Mouse (Mus musculus) regulatory T cell (primary cell): ENCODE results near the gene Ppfia4.
"Not testable (repeated sequence)": the region's sequence is repeated elsewhere in the genome, so short reads cannot be mapped to it uniquely, and the experiment has no call there.

Source experiments
- in situ Hi-C: fragments of 300-600 bp; cut with MboI, MseI; formaldehyde crosslinking; loops from one replicate; pipeline ENCODE4 v1.15.1; 2025; ENCODE audit warnings: high pct_unique_total_duplicates

Ppfia4 gene

DNA sequence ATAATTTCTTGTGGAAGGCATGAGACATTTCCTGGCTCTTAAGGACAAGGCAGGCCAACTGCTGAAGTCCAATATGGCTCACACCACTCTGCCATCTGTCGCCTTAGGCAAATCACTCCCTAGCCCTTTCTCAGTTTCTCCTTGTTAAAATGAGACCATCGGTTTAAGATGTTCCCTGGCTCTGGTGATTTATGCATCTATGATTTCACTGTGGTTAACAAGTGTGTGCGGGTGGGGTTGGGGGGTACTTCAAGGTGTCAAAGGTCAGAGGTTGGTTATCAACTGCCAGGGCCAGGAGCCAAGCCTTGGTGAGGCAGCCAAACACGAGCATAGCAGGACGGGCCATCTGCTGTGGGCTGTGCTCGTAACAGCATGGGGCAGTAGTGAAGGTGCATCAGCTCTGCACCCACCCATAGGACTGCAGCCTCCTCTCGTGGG is 58.2 kb downstream of the Ppfia4 start:
- in situ Hi-C loops = no loop called here

DNA sequence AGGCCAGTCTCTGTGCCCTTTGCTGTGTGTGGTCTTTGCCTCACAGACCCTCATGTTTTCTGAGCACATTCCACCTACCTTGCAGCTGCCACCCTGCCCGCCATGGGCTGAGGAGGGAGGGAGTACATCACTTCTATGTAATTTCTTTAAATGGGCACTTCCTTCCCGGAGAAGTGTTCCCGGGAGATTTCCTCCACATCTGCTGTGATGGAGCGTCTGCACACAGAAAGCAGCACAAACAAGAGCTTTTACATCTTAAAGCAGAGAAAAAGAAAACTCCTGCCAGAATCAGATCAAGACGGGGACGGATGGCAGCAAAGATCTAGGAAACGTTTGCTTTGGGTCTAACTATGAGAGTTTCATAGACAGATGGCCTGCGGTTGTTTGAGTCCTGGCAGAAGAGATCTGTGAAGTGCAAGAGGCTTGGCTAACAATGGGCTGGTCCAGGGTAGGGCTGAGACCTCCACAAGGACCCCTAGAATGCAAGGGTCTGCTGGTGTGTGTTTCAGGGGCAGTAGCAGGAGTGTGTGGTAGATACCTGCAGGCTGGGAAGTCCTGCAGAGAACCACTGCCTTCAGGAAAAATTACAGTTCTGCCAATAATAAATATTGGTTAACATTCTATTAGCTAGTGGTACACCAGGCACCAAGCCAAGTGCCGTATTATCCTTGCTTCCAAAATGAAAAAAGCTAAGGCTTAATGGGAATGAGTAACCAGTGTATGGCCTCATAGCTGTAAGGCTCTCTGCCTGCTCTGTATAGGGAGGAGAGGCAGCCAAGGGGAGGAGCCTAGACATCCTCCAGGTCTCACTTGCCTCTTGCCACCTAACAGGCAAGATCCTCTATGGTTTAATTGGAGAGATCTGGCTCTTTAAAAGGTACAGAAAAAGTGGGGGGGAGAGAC is 59.0 kb downstream of the Ppfia4 start:
- in situ Hi-C loops = no loop called here

DNA sequence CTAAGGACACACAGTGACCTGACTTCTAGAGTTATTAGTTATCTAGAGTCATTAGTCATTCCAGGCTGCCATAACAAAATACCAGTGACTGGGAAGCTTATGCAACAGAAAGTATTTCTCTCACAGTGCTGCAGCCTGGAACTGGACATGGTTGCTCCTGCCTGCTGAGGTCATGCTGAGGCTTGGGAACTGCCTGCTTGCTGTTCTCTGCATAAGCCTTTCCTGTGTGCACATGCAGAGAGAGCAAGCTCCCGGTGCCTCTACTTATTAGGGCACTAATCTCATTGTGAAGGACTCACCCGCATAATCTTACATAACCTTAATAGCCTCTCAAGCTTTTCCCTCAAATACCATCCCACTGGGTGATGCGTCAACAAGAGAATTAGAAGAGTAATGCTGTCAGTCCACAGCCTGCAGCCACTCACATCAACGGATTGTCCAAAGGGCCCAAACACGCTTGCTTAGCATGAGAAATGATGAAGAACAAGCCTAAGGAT is 59.9 kb downstream of the Ppfia4 start:
- in situ Hi-C loops = no loop called here

DNA sequence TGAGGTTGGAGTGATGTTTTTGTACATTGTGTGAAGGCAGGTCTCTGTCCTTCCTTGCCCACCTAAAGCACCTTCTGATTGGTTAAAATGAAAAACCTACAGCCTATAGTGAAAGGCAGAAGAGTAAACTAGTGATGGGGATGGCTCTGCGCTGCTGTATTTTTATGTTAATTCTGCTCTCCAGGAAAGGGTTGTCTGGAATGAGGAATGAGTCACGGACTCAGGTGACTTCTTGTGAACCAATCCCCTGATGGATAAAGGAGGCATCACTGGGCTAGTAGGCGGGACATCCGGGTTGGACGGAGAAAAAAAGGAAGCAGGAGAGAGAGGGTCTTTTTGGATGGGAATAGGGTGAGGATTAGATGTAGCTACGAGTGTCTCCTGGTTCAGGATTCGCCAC is 62.7 kb downstream of the Ppfia4 start:
- in situ Hi-C loops = no loop called here

DNA sequence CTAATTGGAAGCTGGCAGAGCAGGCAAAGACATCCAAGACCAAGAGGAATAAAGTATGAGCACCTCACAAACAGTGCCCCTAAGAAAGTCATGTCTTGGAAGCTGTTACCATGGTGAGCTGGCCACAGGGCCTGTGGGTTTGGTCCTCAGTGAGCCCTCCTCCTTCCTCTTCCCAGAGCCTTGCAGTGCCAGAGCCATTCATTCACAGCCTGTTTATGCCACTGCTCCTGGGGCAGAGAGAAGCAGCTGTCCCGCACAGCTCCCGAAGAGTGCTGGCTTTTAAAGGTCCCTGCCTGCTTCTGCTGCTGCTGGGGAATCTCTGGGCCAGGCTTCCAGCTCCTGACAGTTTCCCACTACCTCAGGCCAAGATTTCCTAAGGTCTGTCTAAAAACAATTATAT is 66.9 kb downstream of the Ppfia4 start:
- in situ Hi-C loops = no loop called here

DNA sequence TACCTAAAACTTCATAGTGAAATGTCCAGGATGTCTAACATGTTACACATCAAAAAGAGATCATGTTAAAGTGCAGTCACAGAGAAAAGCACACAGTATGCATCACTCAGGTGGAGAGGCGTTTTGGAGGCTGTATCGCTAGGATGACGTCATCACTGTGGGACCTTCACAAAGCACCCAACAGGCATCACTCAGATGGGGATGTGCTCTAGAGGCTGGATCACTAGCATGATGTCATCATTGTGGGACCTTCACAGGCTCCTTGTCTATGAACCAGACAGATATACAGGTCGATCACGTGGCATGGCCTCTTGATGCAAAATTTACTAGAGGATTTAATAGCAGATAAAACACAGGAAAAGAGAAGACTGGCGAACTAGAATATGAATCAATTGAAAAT is 68.4 kb downstream of the Ppfia4 start:
- in situ Hi-C loops = no loop called here

DNA sequence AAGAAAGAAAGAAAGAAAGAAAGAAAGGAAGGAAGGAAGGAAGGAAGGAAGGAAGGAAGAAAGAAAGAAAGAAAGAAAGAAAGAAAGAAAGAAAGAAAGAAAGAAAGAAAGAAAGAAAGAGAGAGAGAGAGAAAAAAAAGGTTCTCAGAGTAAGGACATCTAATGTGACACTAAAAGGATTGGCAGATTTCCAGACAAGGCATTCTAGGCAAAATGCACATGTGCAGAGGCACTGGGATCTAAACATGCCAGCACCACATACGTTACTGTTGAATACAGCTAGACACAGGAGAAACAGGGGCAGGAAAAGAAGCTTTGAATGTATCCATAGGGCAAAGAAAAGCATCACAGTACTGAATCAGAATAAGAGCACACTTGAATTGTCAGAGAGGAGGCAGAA is 83.0 kb downstream of the Ppfia4 start:
- in situ Hi-C loops = not testable (repeated sequence)
